Mouse (Mus musculus) liver, adult 2 months (tissue): ENCODE data around the gene C530008M17Rik.

Experiments used
- CTCF ChIP-seq: fragments of 200-500 bp; IDR thresholded peaks from 2 replicates; pipeline ENCODE4 v1.5.1; 2011; ENCODE audit warnings: low read depth, low read length, control low read depth
- POLR2A ChIP-seq: fragments of 200-500 bp; IDR thresholded peaks from 2 replicates; pipeline ENCODE4 v1.6.1; 2011; ENCODE audit warnings: low read length, control low read depth; ENCODE audit not compliant: insufficient read depth; ENCODE audit errors: extremely low read depth

DNA sequence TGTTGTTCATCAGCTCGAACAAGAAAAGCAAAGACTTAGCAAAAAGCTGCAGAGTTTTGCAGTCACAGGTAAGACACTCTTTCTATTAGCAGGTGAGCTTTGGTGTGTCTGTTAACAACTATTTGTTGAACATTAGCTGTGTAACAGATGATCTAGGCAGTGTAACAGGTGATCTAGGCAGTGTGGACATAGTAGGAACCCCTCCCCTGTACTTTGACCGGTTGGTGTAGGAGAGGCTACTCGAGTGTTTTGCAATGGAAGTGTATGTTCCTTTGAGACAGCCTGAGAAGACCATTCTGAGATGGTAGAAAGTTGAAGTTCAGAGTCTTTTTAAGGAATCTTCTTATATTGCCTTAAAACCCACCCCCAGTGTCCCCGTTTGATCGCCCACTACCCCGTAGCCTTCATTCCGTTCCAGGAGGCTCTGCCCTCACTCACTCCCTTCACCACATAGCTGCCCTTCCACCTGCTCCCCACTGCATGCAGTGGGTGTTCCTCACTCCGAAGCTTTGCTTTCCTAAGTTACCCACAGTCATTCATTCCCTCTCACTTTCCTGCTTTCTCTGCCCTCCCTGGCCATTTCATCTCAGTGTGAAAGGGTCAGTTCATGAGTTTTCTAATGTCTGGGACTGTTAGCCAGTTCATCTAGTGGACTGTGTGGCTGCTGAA lies 46.5 kb upstream of the C530008M17Rik start:
- no peak for TF ChIP-seq CTCF
- TF ChIP-seq POLR2A: no peak
